Mouse (Mus musculus): ENCODE data around the gene Npepps. TPM values are rescaled to one million over a fixed set of nuclear protein-coding genes. Genes with fewer than 3 reads are reported as not detected.

Gene Npepps
- polyA plus RNA-seq, 1 experiment from 2014 or later, result 76.0 TPM

DNA sequence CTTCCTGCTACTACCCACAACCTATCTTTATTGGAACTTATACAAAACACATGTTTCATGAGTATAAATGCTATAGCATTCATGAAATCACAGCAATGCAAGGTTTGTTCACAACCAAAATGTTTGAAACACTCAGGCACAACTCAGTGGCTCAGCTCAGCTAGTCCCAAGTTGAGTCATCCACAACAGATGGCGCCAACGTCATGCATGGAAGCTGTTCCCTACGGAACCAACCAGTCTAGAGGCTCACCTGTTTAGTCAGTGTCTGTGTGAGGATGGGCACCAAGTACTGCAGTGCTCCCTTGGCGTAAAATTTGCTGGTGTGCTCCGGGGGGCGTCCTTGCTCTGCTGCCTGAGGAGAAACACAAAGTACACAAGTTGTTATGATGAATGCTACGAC is 104.9 kb downstream of the Npepps start:
- Histone ChIP-seq H3K4me2 (no peak overlapping the region), H3K36me3 (peaks cover 98% of the 10 kb centered on the region), H3K4me3 (no peak overlapping the region), H3K9me3 (no peaks in the 10 kb centered on the region), H3K4me1 (no peaks in the 10 kb centered on the region), H3K9ac (no peak overlapping the region), H3K27me3 (no peaks in the 10 kb centered on the region), H3K27ac (no peak overlapping the region)
- WGBS, result 90% methylated on average over 7 of the region's 7 CpGs
- no peak for ATAC-seq (ENCODE audit: borderline replicate concordance, extremely low read depth, low FRiP score, low TSS enrichment)

DNA sequence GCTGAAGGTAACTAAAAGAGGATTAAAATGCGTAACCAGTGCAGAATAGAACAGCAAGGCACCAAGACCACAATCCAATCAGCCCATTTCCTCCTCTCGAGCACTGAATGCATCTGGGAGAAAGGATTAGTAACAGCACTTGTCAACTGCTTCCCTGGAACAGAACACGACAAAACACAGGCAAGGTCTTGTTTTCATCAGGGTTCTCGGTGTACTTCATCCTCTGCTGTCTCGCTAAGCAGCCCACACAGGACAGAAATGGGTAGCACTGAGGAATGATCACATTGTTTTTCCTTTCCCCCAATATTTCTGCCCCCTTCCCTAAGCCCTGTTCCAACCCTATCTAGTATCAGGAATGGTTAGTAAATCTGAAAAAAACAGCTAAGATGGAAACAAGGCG is 120.1 kb downstream of the Npepps start:
- Histone ChIP-seq H3K4me1 (no peaks in the 10 kb centered on the region), H3K4me3 (no peak overlapping the region), H3K27me3 (no peaks in the 10 kb centered on the region), H3K36me3 (peaks cover 85% of the 10 kb centered on the region), H3K9me3 (no peaks in the 10 kb centered on the region), H3K27ac (no peak overlapping the region), H3K9ac (no peak overlapping the region), H3K4me2 (no peak overlapping the region)
- 77% methylated on average over 6 of the region's 6 CpGs for WGBS
- ATAC-seq (ENCODE audit: borderline replicate concordance, extremely low read depth, low FRiP score, low TSS enrichment), result no peak

DNA sequence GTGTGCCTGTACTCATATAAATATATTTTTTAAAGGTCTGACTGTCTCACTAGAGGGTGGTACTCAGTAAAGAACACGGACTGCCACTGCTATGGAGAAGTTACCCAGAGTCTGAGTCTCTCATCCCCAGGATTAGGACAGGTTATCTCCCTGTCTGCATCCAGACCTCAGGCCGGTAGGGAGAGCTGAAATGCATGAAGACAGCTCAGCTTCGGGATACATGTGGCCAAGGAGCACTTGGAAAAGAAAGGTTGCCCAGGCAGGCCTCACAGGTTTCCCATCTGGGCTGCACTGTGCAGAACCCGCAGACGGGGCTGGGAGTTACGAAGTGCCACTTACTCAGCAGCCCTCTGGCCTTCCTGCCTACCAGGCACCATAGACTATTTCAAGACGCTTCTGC is 123.4 kb downstream of the Npepps start:
- ATAC-seq (ENCODE audit: borderline replicate concordance, extremely low read depth, low FRiP score, low TSS enrichment), result no peak
- H3K9me3 ChIP-seq, result no peaks in the 10 kb centered on the region
- peaks cover 60% of the 10 kb centered on the region for H3K36me3 ChIP-seq
- H3K27me3 ChIP-seq, result no peaks in the 10 kb centered on the region
- H3K9ac ChIP-seq, result no peak overlapping the region
- no peak overlapping the region for H3K27ac ChIP-seq
- H3K4me3 ChIP-seq, result no peak overlapping the region
- H3K4me2 ChIP-seq, result no peak overlapping the region
- WGBS, result 74% methylated on average over 7 of the region's 7 CpGs
- H3K4me1 ChIP-seq, result peaks cover 10% of the 10 kb centered on the region

Other genes starting within 250 kb of the Npepps start
- gene Lrrc46, start 239.2 kb downstream of the Npepps start, polyA plus RNA-seq (2015; fragmentation: Nextera tagmentation; extraction: Ambion mirVana), result 3.7 and 5.9 TPM in 2 replicates
- 79.4 and 85.2 TPM in 2 replicates for gene Mrpl10, start 239.1 kb downstream of the Npepps start, polyA plus RNA-seq (2015; fragmentation: Nextera tagmentation; extraction: Ambion mirVana)
- 10.3 and 11.7 TPM in 2 replicates for gene Osbpl7, start 230.0 kb downstream of the Npepps start, polyA plus RNA-seq (2015; fragmentation: Nextera tagmentation; extraction: Ambion mirVana)
- 0.07 TPM in 1 of 2 replicates, not detected in the other for gene Tbx21, start 165.3 kb downstream of the Npepps start, polyA plus RNA-seq (2015; fragmentation: Nextera tagmentation; extraction: Ambion mirVana)
- gene Tbkbp1, start 129.1 kb downstream of the Npepps start, polyA plus RNA-seq (2015; fragmentation: Nextera tagmentation; extraction: Ambion mirVana), result 7.9 and 8.6 TPM in 2 replicates
- gene Kpnb1, start 92.8 kb downstream of the Npepps start, polyA plus RNA-seq (2015; fragmentation: Nextera tagmentation; extraction: Ambion mirVana), result 50.5 and 52.5 TPM in 2 replicates
- gene Mrpl45, start 35.1 kb upstream of the Npepps start, polyA plus RNA-seq (2015; fragmentation: Nextera tagmentation; extraction: Ambion mirVana), result 44.6 and 47.9 TPM in 2 replicates
- gene Gpr179, start 71.4 kb upstream of the Npepps start, polyA plus RNA-seq (2015; fragmentation: Nextera tagmentation; extraction: Ambion mirVana), result 0.07 and 0.16 TPM in 2 replicates
- 3.4 and 3.6 TPM in 2 replicates for gene Socs7, start 81.9 kb upstream of the Npepps start, polyA plus RNA-seq (2015; fragmentation: Nextera tagmentation; extraction: Ambion mirVana)
- 7.0 and 7.4 TPM in 2 replicates for gene Arhgap23, start 134.9 kb upstream of the Npepps start, polyA plus RNA-seq (2015; fragmentation: Nextera tagmentation; extraction: Ambion mirVana)
- gene 4933428G20Rik, start 219.7 kb upstream of the Npepps start, polyA plus RNA-seq (2015; fragmentation: Nextera tagmentation; extraction: Ambion mirVana), result 0.70 and 0.87 TPM in 2 replicates

Data from lung, embryonic 15.5 days (tissue).